Mouse (Mus musculus): Measurements from ENCODE around the gene Gdf5. TPM values are rescaled to one million over a fixed set of nuclear protein-coding genes. Genes with fewer than 3 reads are reported as not detected.
"Not testable (repeated sequence)": the region's sequence is repeated elsewhere in the genome, so short reads cannot be mapped to it uniquely, and the experiment has no call there.

The Gdf5 gene
- total RNA-seq, 2 experiments from 2014 or later, result not detected

DNA sequence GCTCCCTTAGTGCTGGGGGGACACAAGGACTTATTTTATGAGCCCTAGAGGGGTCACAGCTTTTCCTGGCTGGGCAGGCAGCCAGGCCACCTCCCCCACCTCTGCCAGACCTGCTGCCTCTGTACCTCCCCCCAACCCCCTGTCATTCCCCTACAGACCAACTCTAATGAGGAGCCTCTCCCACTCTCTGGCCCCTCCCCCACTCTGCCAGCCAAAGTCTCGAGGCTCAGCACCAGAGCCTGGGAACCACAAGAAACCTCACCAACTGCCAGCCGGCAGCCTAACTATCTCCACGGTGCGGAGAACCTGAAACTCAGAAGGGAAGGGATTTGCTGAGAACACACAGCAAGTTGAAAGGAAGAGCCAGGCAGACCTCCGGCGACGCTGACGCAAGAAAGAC is 1.7 kb downstream of the Gdf5 start:
- ATAC-seq (replicated peaks; ENCODE audit: low FRiP score, poor library complexity, severe bottlenecking), result no peak

GRCm38 (mm10) chr2:155941697-155942442 is 3.3 kb downstream of the Gdf5 start:
- no peak for ATAC-seq (replicated peaks; ENCODE audit: low FRiP score, poor library complexity, severe bottlenecking)

DNA sequence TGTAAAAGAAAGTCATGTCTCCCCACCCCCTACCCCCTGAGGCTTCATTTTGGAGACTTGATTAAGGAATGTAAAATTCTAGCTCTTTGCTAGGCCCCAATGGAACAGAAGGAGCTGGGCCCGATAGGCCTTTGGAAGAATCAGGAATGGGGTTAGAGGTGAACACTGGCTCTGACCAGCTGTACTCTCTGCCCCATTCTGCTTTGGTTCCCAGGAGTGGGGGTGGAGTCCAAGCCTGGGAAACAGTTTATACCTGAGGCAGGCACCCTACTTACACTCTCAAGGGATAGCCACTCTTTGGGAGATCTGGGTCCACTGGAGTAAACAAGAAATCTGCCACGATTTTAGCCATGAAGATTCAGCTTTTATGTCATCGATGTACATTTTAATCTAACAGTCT is 4.5 kb downstream of the Gdf5 start, which contains the start of gene Gm15557:
Gene Gm15557 (plus strand): TSS at position 48 of the 400 bp plus-strand sequence.
- ATAC-seq (replicated peaks; ENCODE audit: low FRiP score, poor library complexity, severe bottlenecking), result no peak

DNA sequence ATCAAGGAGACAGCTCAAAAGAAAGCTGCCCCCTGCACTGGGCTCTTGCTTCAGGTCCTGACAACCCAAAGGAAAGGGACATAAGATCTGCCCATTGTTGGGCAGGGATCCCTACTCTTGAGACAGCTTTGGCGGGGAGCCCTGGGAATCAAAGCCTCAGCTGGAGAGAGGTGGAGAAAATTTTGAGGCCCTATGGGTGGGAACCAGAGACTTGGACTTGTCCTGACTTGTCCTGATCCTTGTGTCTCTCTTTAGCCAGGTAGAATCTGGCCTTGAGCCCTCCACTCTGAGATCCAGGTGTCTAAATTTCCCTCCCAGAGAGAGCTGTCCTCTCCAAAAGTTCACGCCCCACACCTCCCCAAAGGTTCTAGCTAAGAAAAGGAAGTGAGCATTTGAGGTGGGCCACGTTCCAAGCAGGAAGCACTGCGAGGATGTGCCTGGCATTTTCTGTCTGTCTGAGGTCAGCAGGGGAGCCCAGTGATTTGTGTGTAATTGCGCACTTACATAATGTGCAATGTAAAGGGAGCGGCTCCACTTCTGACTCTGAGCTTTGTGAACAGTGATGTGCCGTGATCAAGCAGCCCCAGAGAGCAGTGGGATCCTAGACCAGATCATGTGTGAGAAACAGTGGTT is 5.2 kb downstream of the Gdf5 start:
- no peak for ATAC-seq (replicated peaks; ENCODE audit: low FRiP score, poor library complexity, severe bottlenecking)

GRCm38 (mm10) chr2:155929531-155930442 is 15.4 kb downstream of the Gdf5 start, which contains the start of gene Uqcc1:
Uqcc1 (minus strand) TSS chr2:155930310.
- peak; percentile 94 for ATAC-seq (replicated peaks; ENCODE audit: low FRiP score, poor library complexity, severe bottlenecking)

DNA sequence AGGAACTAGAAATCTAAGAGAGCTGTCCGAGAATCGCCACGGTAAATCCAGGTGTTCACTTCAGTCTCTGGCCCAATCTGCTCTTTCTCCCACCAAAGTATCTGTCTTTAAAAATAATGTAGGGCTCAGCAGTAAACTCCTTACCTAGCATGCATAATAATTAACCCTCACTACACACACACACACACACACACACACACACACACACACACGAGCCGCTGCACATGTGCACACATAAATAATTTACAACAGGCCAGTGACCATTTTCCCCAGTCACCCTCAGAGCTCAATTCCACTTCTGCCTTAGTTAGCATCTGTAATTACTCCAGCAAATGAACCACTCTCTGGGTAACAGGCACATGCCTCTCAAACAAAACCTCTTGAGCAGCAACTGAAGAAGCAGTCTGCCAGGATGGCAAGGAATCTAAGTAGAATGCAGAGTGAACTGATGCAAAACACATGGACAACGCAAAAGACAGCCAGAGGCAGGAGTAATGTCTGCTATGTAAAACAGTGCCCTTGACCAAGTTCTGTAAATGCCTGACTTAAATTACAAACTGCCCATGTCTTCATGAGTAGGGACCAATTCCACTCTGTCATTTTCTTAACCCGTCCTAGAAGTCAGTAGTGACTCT is 16.3 kb downstream of the Gdf5 start:
- no peak for ATAC-seq (replicated peaks; ENCODE audit: low FRiP score, poor library complexity, severe bottlenecking)

DNA sequence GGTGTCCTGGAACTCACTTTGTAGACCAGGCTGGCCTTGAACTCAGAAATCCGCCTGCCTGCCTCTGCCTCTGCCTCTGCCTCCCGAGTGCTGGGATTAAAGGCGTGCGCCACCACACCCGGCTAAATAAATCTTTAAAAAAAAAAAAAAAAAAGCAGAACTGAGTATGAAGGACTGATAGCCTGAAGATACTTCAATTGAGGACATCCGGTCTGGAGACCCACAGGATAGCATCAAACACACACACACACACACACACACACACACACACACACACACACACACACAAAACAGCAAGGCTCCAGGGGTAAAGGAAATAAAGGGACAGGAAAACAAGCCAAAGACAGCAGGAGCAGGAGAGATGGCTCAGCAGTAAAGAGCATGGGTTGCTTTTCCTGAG is 20.0 kb downstream of the Gdf5 start:
- ATAC-seq (replicated peaks; ENCODE audit: low FRiP score, poor library complexity, severe bottlenecking), result not testable (repeated sequence)

DNA sequence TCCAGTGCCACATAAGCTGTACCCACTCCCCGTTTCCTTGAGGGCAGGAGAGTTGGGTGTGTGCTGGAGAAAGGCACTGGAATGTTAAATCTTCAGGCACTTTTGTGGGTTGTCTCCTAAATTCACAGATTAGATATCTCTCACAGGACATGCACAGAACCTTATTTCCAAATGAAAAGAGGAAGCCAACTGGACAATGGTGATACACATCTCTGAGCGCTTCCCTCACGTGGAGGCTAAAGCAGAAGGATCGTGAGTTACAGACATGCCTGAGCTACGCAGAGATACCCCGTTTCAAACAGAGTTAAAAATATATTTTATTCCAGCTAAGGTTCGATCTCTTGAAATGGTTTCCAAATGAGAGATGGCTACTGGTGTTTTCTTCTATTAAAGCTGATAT is 22.0 kb downstream of the Gdf5 start:
- no peak for ATAC-seq (replicated peaks; ENCODE audit: low FRiP score, poor library complexity, severe bottlenecking)

DNA sequence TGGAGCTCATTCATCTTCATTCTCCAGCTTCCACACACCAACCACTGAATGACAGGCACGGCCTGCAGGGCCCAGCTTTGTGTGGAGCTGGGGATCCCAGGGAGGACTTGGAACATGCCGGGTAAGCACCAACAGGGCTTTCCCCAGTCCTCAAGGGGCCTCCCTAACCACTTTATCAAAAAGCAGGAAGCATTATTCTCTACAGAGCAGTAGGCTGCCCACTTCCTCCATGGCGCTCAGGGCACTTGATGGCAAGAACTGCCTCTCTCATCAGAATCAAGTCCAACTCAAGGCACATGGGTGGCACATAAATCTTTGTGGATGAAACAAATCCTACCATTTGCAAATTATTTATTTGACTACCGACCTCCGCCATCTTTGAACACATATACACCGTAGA is 30.5 kb downstream of the Gdf5 start:
- ATAC-seq (replicated peaks; ENCODE audit: low FRiP score, poor library complexity, severe bottlenecking), result no peak

GRCm38 (mm10) chr2:155903632-155904008 is 41.5 kb downstream of the Gdf5 start:
- no peak for ATAC-seq (replicated peaks; ENCODE audit: low FRiP score, poor library complexity, severe bottlenecking)

DNA sequence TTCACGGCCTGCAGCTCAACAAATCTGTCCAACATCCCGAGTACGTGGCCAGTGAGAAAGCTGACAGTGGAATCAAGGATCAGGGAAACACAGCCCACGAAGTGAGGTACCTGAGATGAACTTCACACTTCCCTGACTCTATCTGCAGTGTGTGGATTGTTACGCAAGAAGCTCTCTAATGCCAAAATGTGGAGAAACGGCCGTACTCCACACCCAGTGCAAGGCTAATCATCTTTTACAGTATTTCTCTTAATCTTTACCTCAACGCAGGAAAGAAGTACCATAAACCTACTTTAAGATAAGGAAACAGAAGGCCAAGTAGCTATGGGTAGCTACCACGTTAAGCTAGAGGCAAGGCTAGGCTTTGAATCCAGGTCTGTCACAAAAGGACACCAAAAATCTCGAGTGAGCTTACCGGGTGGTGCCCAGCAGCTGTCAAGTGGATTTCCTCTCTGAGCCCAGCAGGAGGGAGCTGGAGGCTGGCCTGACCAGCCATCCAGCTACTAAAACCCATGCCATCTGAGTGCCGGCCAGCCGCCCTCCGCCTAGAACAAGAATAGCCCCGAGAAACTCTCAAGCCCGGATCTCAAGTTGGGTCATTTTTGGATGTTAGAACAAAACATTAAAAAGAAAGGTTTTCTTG is 42.1 kb downstream of the Gdf5 start:
- no peak for ATAC-seq (replicated peaks; ENCODE audit: low FRiP score, poor library complexity, severe bottlenecking)

DNA sequence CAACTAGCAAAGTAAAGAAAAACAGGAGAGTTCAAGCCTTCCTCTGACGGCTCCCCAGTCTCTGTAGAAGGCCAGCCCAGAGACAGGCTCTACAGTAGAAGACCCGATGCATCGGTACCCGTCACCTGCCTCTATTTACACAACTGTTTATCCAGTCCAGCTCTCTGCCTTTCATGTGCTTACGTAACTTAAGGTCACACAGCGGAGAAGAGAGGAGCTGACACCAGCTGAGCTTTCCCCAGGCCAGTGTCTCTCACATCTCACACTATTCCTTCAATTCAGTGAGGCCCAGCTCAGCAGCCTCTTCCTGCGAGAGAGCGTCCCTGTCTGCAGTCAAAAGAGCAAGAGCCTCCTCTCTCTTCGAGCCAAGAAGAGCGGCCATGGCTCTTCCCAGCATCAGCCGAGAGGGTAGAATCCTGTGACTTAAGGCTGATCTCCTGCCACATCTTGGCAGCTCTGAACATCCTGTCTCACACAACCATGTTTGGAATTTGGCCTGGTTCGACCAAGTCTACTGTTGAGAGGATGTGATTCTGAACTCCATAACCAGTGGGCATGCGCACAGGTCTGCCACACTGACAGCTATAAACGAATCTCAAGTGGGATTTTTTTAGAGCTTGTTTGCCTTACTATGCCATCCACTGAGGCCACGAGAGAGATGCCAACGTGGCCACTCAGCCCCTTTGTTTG is 50.0 kb downstream of the Gdf5 start:
- no peak for ATAC-seq (replicated peaks; ENCODE audit: low FRiP score, poor library complexity, severe bottlenecking)

DNA sequence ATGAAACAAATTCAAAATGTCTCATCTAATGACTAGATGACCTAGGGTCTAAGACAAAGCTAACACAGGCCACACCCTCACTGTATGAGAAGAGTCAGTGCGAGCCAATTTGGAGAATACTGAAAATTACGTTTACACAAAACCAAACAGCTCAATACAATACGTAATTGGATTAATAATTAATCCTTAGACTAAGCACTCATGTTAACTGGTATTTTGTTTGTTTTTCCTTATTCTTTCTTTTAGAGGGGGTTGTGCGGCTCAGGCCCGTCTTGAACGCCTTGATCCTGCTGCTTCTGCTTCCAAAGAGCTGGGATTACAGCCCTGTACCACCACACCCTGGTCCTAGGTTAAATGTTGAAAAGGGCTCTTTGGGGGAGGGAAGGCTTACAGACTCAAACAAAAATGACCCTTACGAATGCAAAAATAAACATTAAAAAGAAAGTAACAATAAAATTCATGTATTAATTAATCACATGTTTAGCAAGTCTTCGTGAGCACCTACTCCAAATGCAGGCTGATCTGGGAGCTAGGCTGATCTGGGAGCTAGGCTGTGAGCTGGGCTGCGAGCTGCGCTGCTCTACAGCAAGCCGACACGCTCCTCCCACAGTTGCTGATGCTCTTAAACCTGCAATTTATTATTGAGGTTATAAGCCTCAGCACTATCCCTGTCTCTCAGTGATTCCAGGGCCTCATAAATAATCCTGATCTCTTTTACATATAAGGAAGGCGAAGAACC is 50.7 kb downstream of the Gdf5 start:
- no peak for ATAC-seq (replicated peaks; ENCODE audit: low FRiP score, poor library complexity, severe bottlenecking)

Other genes starting within 250 kb of the Gdf5 start
- gene Edem2, start 215.9 kb downstream of the Gdf5 start, total RNA-seq (2015; ENCODE audit: low replicate concordance), result 11.3 and 12.3 TPM in 2 replicates
- gene Edem2, start 215.9 kb downstream of the Gdf5 start, total RNA-seq (2017; ENCODE audit: low replicate concordance), result 6.2 and 6.7 TPM in 2 replicates
- gene Gm17581, start 209.5 kb downstream of the Gdf5 start, total RNA-seq (2015; ENCODE audit: low replicate concordance), result not detected in 2 replicates
- gene Gm17581, start 209.5 kb downstream of the Gdf5 start, total RNA-seq (2017; ENCODE audit: low replicate concordance), result not detected in 2 replicates
- gene Procr, start 194.2 kb downstream of the Gdf5 start, total RNA-seq (2015; ENCODE audit: low replicate concordance), result not detected in 2 replicates
- gene Procr, start 194.2 kb downstream of the Gdf5 start, total RNA-seq (2017; ENCODE audit: low replicate concordance), result not detected in 2 replicates
- gene Mmp24, start 170.0 kb downstream of the Gdf5 start, total RNA-seq (2015; ENCODE audit: low replicate concordance), result not detected in 2 replicates
- not detected in 2 replicates for gene Mmp24, start 170.0 kb downstream of the Gdf5 start, total RNA-seq (2017; ENCODE audit: low replicate concordance)
- not detected in 2 replicates for gene BC029722, start 125.9 kb downstream of the Gdf5 start, total RNA-seq (2015; ENCODE audit: low replicate concordance)
- gene BC029722, start 125.9 kb downstream of the Gdf5 start, total RNA-seq (2017; ENCODE audit: low replicate concordance), result 0.77 and 1.6 TPM in 2 replicates
- gene Eif6, start 118.4 kb downstream of the Gdf5 start, total RNA-seq (2015; ENCODE audit: low replicate concordance), result 68.1 and 91.0 TPM in 2 replicates
- 11.6 and 28.1 TPM in 2 replicates for gene Eif6, start 118.4 kb downstream of the Gdf5 start, total RNA-seq (2017; ENCODE audit: low replicate concordance)
- gene Fam83c, start 110.5 kb downstream of the Gdf5 start, total RNA-seq (2015; ENCODE audit: low replicate concordance), result not detected in 2 replicates
- not detected in 2 replicates for gene Fam83c, start 110.5 kb downstream of the Gdf5 start, total RNA-seq (2017; ENCODE audit: low replicate concordance)
- 1.7 and 7.6 TPM in 2 replicates for gene Uqcc1, start 15.1 kb downstream of the Gdf5 start, total RNA-seq (2015; ENCODE audit: low replicate concordance)
- gene Uqcc1, start 15.1 kb downstream of the Gdf5 start, total RNA-seq (2017; ENCODE audit: low replicate concordance), result 2.3 and 2.6 TPM in 2 replicates
- not detected in 2 replicates for gene Gm15557, start 4.6 kb downstream of the Gdf5 start, total RNA-seq (2015; ENCODE audit: low replicate concordance)
- gene Gm15557, start 4.6 kb downstream of the Gdf5 start, total RNA-seq (2017; ENCODE audit: low replicate concordance), result not detected in 2 replicates
- gene Cep250, start 11.1 kb upstream of the Gdf5 start, total RNA-seq (2015; ENCODE audit: low replicate concordance), result 4.2 and 32.4 TPM in 2 replicates
- gene Cep250, start 11.1 kb upstream of the Gdf5 start, total RNA-seq (2017; ENCODE audit: low replicate concordance), result 18.5 and 19.2 TPM in 2 replicates
- gene 6430550D23Rik, start 62.6 kb upstream of the Gdf5 start, total RNA-seq (2015; ENCODE audit: low replicate concordance), result not detected in 2 replicates
- 0.26 TPM in 1 of 2 replicates, not detected in the other for gene 6430550D23Rik, start 62.6 kb upstream of the Gdf5 start, total RNA-seq (2017; ENCODE audit: low replicate concordance)
- 59.5 and 136 TPM in 2 replicates for gene Ergic3, start 62.7 kb upstream of the Gdf5 start, total RNA-seq (2015; ENCODE audit: low replicate concordance)
- 18.6 and 22.6 TPM in 2 replicates for gene Ergic3, start 62.7 kb upstream of the Gdf5 start, total RNA-seq (2017; ENCODE audit: low replicate concordance)
- not detected in 2 replicates for gene Fer1l4, start 107.6 kb upstream of the Gdf5 start, total RNA-seq (2015; ENCODE audit: low replicate concordance)
- not detected in 2 replicates for gene Fer1l4, start 107.6 kb upstream of the Gdf5 start, total RNA-seq (2017; ENCODE audit: low replicate concordance)
- not detected in 2 replicates for gene Spag4, start 119.8 kb upstream of the Gdf5 start, total RNA-seq (2015; ENCODE audit: low replicate concordance)
- not detected in 2 replicates for gene Spag4, start 119.8 kb upstream of the Gdf5 start, total RNA-seq (2017; ENCODE audit: low replicate concordance)
- gene Cpne1, start 166.6 kb upstream of the Gdf5 start, total RNA-seq (2015; ENCODE audit: low replicate concordance), result 46.5 and 58.7 TPM in 2 replicates
- gene Cpne1, start 166.6 kb upstream of the Gdf5 start, total RNA-seq (2017; ENCODE audit: low replicate concordance), result 14.9 and 26.0 TPM in 2 replicates
- gene Rbm12, start 166.6 kb upstream of the Gdf5 start, total RNA-seq (2015; ENCODE audit: low replicate concordance), result 39.4 and 47.6 TPM in 2 replicates
- 12.3 and 18.4 TPM in 2 replicates for gene Rbm12, start 166.6 kb upstream of the Gdf5 start, total RNA-seq (2017; ENCODE audit: low replicate concordance)
- gene Gm28036, start 181.7 kb upstream of the Gdf5 start, total RNA-seq (2015; ENCODE audit: low replicate concordance), result 2.5 TPM in 1 of 2 replicates, not detected in the other
- 11.3 and 23.7 TPM in 2 replicates for gene Gm28036, start 181.7 kb upstream of the Gdf5 start, total RNA-seq (2017; ENCODE audit: low replicate concordance)
- gene Romo1, start 198.7 kb upstream of the Gdf5 start, total RNA-seq (2015; ENCODE audit: low replicate concordance), result 26.8 and 43.6 TPM in 2 replicates
- gene Romo1, start 198.7 kb upstream of the Gdf5 start, total RNA-seq (2017; ENCODE audit: low replicate concordance), result 4.2 and 16.4 TPM in 2 replicates
- gene Nfs1, start 198.8 kb upstream of the Gdf5 start, total RNA-seq (2015; ENCODE audit: low replicate concordance), result 56.6 and 86.8 TPM in 2 replicates
- gene Nfs1, start 198.8 kb upstream of the Gdf5 start, total RNA-seq (2017; ENCODE audit: low replicate concordance), result 20.4 and 21.9 TPM in 2 replicates
- gene Rbm39, start 234.9 kb upstream of the Gdf5 start, total RNA-seq (2015; ENCODE audit: low replicate concordance), result 430 and 594 TPM in 2 replicates
- gene Rbm39, start 234.9 kb upstream of the Gdf5 start, total RNA-seq (2017; ENCODE audit: low replicate concordance), result 425 and 602 TPM in 2 replicates

Measured in erythroid progenitor cell, adult 5-6 weeks (primary cell).